Mouse (Mus musculus): ENCODE results near the gene H13.

- TF ChIP-seq CTCF (IDR thresholded peaks at IDR 0.05; ENCODE audit: control insufficient read depth, insufficient read depth, low read length) (no peak), POLR2A (IDR thresholded peaks at IDR 0.05; ENCODE audit: borderline replicate concordance, control insufficient read depth, low read depth, low read length) (no peak)
These were observed 30.9 kb downstream of the H13 start for GRCm38 (mm10) chr2:152700138-152700537.
